Mouse (Mus musculus) adrenal gland, postnatal 14 days (tissue): ENCODE measurements around the gene Ccdc157. TPM values are rescaled to one million over a fixed set of nuclear protein-coding genes. Genes with fewer than 3 reads are reported as not detected.
A peak's percentile ranks its signal among the peaks of the same experiment; 100 is the strongest.

Source experiments
- DNase-seq: peaks from one replicate; pipeline ENCODE4 v3.0.0; 2021; ENCODE audit warnings: mixed read lengths
- microRNA-seq, 2 experiments: library from miRNA; unstranded; fragments of <30 nt; microRNA quantifications; one replicate each; pipeline ENCODE4 v1.2.0; 2021
- total RNA-seq: library from RNA; stranded (reverse); gene quantifications from 2 replicates; pipeline ENCODE4 v1.2.3, GENCODE M21; 2021

Gene Ccdc157
- total RNA-seq, 1 experiment from 2014 or later, result 11.5 TPM

DNA sequence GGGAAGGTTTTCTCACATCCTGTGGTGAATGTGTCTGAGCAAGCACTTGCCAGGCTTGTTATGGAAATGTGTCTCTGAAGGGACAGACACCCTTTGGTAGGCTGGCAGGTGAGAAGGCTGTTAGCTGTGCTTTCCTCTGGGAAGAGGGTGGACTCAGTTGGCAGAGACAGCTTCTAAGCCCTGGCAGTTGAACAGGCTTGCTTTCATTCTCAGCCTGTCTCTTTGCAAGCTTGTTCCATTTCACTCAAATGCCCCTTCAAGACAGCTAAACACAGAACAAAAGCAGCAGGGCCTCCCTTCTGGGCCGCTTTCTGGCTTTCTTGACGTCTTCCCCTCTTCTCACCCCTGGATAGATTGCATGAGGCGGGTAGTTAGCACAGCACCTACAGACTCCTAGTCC lies 60.6 kb downstream of the Ccdc157 start:
- no peak for DNase-seq

DNA sequence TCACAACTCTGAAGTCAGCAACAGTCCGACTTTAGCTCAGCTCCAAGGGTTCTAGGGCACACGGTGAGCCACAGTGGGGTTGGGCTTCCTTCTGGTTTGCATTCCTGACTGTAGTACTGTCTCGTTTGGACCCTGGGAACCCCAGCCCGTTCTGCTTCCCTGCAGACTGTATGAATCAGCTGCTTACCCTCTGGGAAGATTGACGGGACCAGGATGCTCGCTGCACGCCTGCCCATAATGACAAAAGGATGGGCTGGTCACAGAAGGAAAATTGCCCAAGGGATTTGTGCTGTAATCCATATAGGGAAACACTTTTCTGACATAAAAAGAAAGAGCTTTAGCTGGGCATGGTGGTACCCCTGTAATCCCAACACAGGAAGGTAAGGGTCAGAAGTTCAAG lies 61.3 kb downstream of the Ccdc157 start:
- no peak for DNase-seq

DNA sequence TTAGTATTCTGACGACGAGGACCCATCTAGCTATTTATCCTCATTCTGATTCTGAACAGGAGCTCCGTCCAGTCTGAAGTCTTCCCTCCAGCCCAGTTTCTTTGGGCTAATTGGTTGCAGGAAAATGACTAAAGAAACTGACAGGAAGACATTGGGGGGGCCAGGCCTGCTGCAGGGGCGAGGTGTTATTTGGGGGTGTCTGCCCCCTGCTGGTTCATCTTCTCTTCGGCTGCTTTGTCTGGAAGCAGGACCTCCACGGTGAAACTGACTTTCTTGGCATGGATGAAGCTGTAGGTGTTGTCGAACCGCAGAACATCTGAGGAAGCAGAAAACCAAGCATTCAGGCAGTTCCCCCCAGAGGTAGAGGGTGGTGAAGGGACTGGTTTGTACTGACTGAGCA lies 62.0 kb downstream of the Ccdc157 start:
- DNase-seq, result no peak

DNA sequence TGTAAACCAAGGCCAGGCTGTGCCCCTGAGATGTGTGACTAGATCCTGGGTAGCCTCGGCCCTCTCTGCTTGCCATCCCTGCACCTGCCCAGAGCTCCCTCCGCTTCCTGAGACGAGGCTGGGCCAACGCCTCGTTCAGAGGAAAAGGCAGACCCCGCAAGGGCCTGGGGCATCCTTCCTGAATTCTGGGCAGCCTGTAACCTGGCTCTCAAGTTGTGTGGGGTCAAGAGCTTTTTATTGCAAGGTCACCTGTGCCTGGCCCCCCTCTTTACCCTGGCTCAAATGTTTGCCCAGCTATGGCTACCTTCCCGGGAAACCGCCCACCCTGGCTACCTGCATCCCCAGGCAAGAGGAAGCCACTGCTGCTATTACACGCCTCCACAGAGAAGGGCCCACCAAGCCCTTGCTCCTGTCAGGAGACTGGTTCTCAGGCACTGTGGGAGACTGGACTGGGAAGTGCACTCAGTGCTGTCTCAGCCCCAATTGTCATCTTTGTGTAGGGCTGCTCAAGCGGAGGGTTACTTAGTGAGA lies 62.9 kb downstream of the Ccdc157 start:
- DNase-seq, result peak; percentile 35

DNA sequence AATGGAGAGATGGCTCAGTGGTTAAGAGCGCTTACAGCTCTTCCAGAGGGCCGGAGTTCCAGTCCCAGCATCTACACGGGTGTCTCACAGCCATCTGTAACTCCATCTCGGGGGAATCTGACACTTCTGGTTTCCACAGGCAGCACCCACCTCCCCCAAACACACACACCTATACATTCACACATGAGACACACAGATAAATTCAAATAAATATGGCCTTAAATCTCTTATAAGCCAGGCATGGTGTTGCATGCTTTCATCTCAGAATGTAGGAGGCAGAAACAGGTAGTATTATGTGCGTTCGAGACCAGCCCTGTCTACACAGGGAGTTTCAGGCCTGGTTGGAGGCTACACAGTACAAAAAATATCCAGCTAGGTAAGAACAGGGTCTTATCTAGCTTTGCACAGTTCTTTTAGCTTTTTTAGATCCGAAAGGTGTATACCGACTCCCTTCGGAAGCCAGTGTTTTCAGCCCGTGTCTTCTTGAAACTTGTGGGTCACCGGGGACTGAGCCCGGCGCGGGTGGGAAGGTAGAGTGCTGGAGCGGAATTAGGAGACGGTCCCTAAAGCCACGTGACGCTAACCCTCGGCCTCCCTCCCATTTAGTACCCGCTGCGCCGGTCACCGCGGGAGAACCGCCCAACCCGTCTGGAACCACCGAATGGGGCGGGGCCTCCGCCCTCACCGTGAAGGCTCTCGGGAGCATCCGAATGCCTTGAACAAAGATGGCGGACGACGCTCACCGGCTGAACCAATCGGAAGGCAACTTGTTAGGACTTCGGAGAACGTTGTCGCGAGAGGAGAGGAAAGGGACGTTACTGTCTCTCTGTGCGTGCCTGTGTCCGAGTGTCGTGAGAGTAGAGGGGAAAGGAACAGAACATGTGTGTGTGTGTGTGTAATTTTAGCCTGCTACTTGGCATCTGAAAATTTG lies 63.8 kb downstream of the Ccdc157 start:
- peak; percentile 99 for DNase-seq

DNA sequence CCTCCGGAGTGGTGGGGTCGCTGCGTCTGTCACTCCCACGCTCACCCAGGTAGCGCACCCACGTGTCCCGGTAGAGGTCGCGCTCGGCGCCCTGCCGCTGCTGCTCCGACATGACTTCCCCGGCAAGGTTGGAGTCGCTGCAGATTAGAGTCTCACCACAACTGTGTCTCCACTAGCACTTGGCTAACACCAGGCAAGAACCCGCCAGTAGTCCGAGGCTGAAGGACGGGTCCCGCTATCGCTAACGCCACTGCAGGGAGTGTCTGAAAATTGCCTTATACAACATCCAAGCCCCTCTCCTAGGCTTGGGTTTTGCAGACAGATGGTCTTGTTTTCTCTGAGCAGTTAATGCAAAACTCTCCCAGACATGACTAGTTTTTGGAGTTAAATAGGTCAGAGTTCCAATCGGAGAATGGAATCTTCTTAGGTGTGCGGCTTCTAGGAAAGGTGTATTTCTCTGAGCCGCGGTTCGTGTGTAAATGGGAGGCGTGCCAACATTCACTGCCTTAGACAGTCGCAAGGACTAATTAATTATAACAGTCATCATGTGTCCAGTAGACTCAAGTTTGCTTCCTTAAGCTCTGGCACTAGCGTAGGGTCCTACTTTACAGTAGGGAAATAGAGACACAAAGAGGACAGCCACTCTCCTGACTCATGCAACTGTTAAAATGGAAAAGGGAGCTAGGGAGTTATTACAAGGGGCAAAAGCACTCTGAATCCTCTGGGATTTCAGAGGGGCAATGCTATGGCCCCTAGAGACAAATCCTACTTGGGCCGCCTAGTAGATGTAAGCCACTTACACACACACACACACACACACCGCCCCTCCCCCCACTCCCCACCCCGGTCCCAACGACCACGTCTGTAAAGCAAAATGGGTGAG lies 64.7 kb downstream of the Ccdc157 start, which contains the start of gene Mtfp1:
Gene Mtfp1 (minus strand): TSS at position 275 of the 883 bp plus-strand sequence.
- peak; percentile 73 for DNase-seq

DNA sequence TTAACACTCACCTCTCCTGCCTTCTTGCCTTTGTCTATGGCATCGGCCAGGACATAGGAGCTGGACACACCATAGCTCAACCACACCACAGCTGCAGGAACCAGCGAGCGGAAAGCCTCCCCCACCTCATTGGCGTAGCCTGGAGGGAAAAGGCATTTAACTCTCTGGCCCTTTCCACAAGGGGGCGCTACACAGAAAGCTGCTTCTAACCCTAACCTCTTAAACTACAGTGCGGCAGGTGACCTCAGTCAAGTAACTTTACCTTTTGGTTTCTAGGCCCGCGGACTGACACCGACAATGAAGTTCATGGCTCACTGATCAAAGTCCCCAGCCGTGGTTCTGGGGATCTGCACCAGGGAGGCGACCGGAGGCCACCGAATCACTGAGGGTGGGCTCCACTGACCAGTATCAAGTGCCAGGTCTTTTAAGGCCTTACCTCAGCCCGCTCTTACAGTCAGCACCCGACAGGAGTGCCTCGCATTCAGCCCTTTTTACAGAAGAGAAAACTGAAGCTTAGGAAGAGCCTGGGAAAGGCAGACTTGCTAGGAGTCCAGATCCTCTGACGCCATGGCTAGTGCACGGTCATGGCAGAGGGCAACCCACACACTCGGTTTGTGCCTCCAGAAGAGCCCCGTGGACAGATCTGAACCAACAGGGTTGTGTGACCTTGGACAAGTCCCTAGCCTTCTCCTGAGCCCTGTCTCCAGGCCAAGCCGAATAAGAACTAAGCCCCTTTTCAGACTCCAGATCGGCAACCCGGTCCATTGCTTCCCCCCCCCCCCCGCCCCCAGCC lies 65.5 kb downstream of the Ccdc157 start:
- DNase-seq, result peak; percentile 86

DNA sequence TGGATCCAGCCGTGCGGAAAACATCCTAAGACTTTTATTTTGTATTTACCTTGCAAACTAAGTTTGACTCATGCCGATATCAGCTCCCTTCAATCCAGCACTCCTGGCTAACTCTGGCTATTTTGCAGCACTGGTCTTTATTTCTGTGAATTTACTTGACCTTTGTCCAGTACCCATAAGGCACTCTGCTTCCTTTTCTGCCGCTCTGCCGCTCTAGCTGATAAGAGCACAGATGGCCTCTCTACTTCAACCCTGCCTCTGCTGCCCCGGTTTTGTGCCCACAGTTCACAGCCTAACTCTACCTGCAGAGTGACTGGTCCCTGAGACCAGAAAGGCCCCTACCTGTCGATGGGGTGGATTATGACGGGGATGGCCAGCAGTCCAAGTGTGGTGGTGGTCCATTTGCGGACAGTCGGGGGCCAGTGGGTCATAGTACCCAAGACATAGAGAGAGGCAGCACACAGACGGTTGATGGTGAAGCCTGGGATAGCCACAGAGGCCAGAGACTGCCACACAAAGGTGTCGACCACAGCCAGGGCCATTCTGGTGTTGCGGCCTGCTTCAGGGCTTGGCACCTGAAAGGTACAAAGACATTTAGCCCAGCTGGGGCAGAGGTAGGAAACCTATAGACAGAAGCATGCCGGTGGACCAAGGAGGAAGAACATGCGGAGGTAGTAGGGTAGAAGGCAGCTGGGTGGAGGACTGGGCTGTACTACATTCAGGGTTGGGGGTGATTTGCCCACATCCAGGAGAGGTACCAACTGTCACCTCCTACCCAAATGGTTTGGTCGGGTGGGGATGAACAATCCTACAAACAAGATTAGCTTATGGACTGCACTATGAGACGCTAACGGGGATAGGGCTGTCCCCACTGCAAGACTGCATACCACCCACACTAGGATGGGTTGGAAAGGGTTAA lies 66.4 kb downstream of the Ccdc157 start:
- no peak for DNase-seq

Small RNA genes within 50 kb of the gene (microRNA-seq; reads per million reads assigned to microRNA genes)
- gene Mir3060, result 0.76 to 2.1 reads per million in 2 experiments

Other genes starting within 250 kb of the Ccdc157 start
- gene Slc35e4, start 245.6 kb downstream of the Ccdc157 start, total RNA-seq, result 3.4 and 5.4 TPM in 2 replicates
- 107 and 112 TPM in 2 replicates for gene Tcn2, start 228.1 kb downstream of the Ccdc157 start, total RNA-seq
- gene Pes1, start 196.3 kb downstream of the Ccdc157 start, total RNA-seq, result 58.4 and 71.3 TPM in 2 replicates
- not detected in 2 replicates for gene 4930556J24Rik, start 183.5 kb downstream of the Ccdc157 start, total RNA-seq
- gene Gal3st1, start 176.7 kb downstream of the Ccdc157 start, total RNA-seq, result 0.48 and 0.53 TPM in 2 replicates
- 6.3 and 15.4 TPM in 2 replicates for gene Sec14l4, start 128.8 kb downstream of the Ccdc157 start, total RNA-seq
- gene Sec14l3, start 95.5 kb downstream of the Ccdc157 start, total RNA-seq, result 0.49 and 0.56 TPM in 2 replicates
- 25.6 and 27.3 TPM in 2 replicates for gene Mtfp1, start 64.8 kb downstream of the Ccdc157 start, total RNA-seq
- gene Sec14l2, start 36.9 kb downstream of the Ccdc157 start, total RNA-seq, result 3.6 and 27.0 TPM in 2 replicates
- gene Rnf215, start 25.1 kb downstream of the Ccdc157 start, total RNA-seq, result 17.2 and 25.2 TPM in 2 replicates
- 43.7 and 49.8 TPM in 2 replicates for gene Sf3a1, start 57 bp upstream of the Ccdc157 start, total RNA-seq
- 15.6 and 18.2 TPM in 2 replicates for gene Tbc1d10a, start 26.5 kb upstream of the Ccdc157 start, total RNA-seq
- 6.1 and 8.5 TPM in 2 replicates for gene Castor1, start 57.9 kb upstream of the Ccdc157 start, total RNA-seq
- 0.41 TPM in 1 of 2 replicates, not detected in the other for gene Osm, start 76.1 kb upstream of the Ccdc157 start, total RNA-seq
- gene Lif, start 97.3 kb upstream of the Ccdc157 start, total RNA-seq, result 0.44 and 0.90 TPM in 2 replicates